Mouse (Mus musculus): ENCODE measurements at regions not wholly inside any gene's neighbourhood (a gene's known extent, or its start where the extent isn't known, plus 50 kb on each side); places are given as distances from the start of the nearest gene placed in this dataset.

GRCm38 (mm10) chr15:36901350-36901749 lies 106.2 kb downstream of the Zfp706 start:
- Histone ChIP-seq H3K4me3 (ENCODE audit: control insufficient read depth, insufficient read depth, low read length) (no peak overlapping the region), H3K27me3 (ENCODE audit: control insufficient read depth, insufficient read depth, low read length) (no peaks in the 10 kb centered on the region), H3K4me1 (replicated peaks; ENCODE audit: control insufficient read depth, insufficient read depth, low read length) (peaks cover 11% of the 10 kb centered on the region), H3K36me3 (ENCODE audit: control insufficient read depth, insufficient read depth, low read length) (no peaks in the 10 kb centered on the region), H3K27ac (ENCODE audit: control insufficient read depth, insufficient read depth, low read length) (no peak overlapping the region)
- 69% methylated on average over 5 of the region's 5 CpGs for WGBS
- no peak for TF ChIP-seq CTCF (IDR thresholded peaks at IDR 0.05; ENCODE audit: borderline replicate concordance, control insufficient read depth, extremely low read depth, insufficient read depth, low read length, poor library complexity)
- TF ChIP-seq POLR2A (IDR thresholded peaks at IDR 0.05; ENCODE audit: control insufficient read depth, extremely low read depth, insufficient read depth, low read length, poor library complexity): no peak
- no peak for DNase-seq

DNA sequence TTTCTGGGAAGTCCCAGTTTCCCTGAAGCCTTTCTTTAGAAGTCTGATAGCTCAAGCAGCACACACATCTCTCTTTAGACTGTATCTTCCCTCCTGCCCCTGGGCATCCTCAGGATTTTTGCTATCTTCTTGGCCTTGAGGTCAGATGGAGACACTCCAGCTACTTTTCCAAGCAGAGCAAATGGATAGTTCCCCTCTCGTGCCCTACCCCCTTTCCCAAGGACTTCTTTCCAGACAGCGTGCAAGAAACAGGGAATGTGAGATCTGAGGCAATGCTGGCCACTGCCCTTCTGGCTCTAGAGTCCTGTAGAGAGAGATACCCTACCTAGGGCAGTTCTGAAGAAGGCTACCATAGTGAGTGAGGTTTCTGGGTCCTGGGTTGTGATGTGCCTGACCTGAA lies 106.6 kb downstream of the Zfp706 start:
- 90% methylated on average over 2 of the region's 2 CpGs for WGBS
- Histone ChIP-seq H3K36me3 (ENCODE audit: control insufficient read depth, insufficient read depth, low read length) (no peaks in the 10 kb centered on the region), H3K27me3 (ENCODE audit: control insufficient read depth, insufficient read depth, low read length) (no peaks in the 10 kb centered on the region), H3K27ac (ENCODE audit: control insufficient read depth, insufficient read depth, low read length) (no peak overlapping the region), H3K4me3 (ENCODE audit: control insufficient read depth, insufficient read depth, low read length) (no peak overlapping the region), H3K4me1 (replicated peaks; ENCODE audit: control insufficient read depth, insufficient read depth, low read length) (peaks cover 11% of the 10 kb centered on the region)
- no peak for TF ChIP-seq POLR2A (IDR thresholded peaks at IDR 0.05; ENCODE audit: control insufficient read depth, extremely low read depth, insufficient read depth, low read length, poor library complexity)
- TF ChIP-seq CTCF (IDR thresholded peaks at IDR 0.05; ENCODE audit: borderline replicate concordance, control insufficient read depth, extremely low read depth, insufficient read depth, low read length, poor library complexity): no peak
- DNase-seq: no peak

DNA sequence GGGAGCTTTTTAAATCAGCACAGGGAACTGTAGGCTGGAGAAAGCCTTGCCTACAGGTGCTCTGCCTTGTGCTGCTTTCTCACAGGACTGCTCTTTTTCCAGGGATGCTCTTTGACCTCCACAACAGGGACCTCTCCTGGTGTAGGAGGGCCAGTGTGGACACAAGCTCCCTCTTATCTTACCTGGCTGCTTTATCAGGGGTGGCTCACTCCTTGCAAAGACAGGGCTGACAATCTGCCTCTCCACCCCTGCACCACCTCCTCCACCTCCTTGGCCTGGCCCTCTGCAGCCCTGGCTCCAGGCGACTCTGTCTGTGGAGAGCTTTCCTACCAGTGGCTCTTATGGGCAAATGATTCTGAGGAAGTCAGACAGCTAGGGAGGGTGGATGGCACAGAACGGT lies 107.7 kb downstream of the Zfp706 start:
- Histone ChIP-seq H3K4me3 (ENCODE audit: control insufficient read depth, insufficient read depth, low read length) (no peak overlapping the region), H3K4me1 (replicated peaks; ENCODE audit: control insufficient read depth, insufficient read depth, low read length) (peaks cover 15% of the 10 kb centered on the region), H3K36me3 (ENCODE audit: control insufficient read depth, insufficient read depth, low read length) (no peaks in the 10 kb centered on the region), H3K27me3 (ENCODE audit: control insufficient read depth, insufficient read depth, low read length) (no peaks in the 10 kb centered on the region), H3K27ac (ENCODE audit: control insufficient read depth, insufficient read depth, low read length) (no peak overlapping the region)
- 91% methylated on average over 2 of the region's 2 CpGs for WGBS
- TF ChIP-seq POLR2A (IDR thresholded peaks at IDR 0.05; ENCODE audit: control insufficient read depth, extremely low read depth, insufficient read depth, low read length, poor library complexity) (no peak), CTCF (IDR thresholded peaks at IDR 0.05; ENCODE audit: borderline replicate concordance, control insufficient read depth, extremely low read depth, insufficient read depth, low read length, poor library complexity) (no peak)
- DNase-seq: no peak

DNA sequence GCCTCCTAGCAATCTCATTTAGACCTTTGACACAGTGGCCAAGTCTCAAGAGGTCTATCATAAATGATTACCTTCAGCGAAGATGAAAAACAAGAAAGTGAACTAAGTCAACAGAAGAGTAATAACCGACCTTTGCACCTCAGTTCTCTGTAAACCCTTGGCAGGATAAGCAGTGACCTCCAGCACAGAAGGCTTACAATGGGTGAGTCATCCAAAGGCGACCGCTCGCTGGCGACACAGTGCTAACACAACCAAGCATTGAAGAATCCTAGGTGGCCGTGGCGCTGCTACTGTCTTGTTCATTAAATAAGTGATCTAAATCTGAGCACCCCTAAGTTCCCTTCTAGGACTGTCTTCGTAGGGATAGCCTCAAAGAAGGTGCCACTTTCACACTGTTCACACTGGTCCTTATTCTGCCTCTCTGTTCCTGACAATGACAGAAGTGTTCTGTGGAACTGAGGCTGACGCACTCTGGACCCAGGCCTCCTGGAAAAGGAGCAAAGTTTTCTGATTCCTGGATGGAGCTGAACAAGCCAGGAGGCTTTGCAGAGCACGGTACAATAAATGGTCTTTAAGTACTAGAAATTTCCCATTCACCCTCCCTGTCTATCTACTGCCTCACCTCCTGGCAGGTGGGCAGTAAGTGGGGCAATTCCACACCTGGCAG lies 108.6 kb downstream of the Zfp706 start:
- H3K4me3 ChIP-seq (ENCODE audit: control insufficient read depth, insufficient read depth, low read length): no peak overlapping the region
- H3K27me3 ChIP-seq (ENCODE audit: control insufficient read depth, insufficient read depth, low read length): no peaks in the 10 kb centered on the region
- H3K27ac ChIP-seq (ENCODE audit: control insufficient read depth, insufficient read depth, low read length): no peak overlapping the region
- peaks cover 15% of the 10 kb centered on the region for H3K4me1 ChIP-seq (replicated peaks; ENCODE audit: control insufficient read depth, insufficient read depth, low read length)
- H3K36me3 ChIP-seq (ENCODE audit: control insufficient read depth, insufficient read depth, low read length): no peaks in the 10 kb centered on the region
- no peak for DNase-seq
- 96% methylated on average over 11 of the region's 11 CpGs for WGBS
- TF ChIP-seq POLR2A (IDR thresholded peaks at IDR 0.05; ENCODE audit: control insufficient read depth, extremely low read depth, insufficient read depth, low read length, poor library complexity) (no peak), CTCF (IDR thresholded peaks at IDR 0.05; ENCODE audit: borderline replicate concordance, control insufficient read depth, extremely low read depth, insufficient read depth, low read length, poor library complexity) (no peak)

GRCm38 (mm10) chr15:36898326-36898725 lies 109.2 kb downstream of the Zfp706 start:
- DNase-seq: no peak
- Histone ChIP-seq H3K36me3 (ENCODE audit: control insufficient read depth, insufficient read depth, low read length) (no peaks in the 10 kb centered on the region), H3K4me1 (replicated peaks; ENCODE audit: control insufficient read depth, insufficient read depth, low read length) (peaks cover 15% of the 10 kb centered on the region), H3K4me3 (ENCODE audit: control insufficient read depth, insufficient read depth, low read length) (no peak overlapping the region), H3K27me3 (ENCODE audit: control insufficient read depth, insufficient read depth, low read length) (no peaks in the 10 kb centered on the region), H3K27ac (ENCODE audit: control insufficient read depth, insufficient read depth, low read length) (no peak overlapping the region)
- TF ChIP-seq CTCF (IDR thresholded peaks at IDR 0.05; ENCODE audit: borderline replicate concordance, control insufficient read depth, extremely low read depth, insufficient read depth, low read length, poor library complexity) (no peak), POLR2A (IDR thresholded peaks at IDR 0.05; ENCODE audit: control insufficient read depth, extremely low read depth, insufficient read depth, low read length, poor library complexity) (no peak)
- WGBS: 95% methylated on average over 6 of the region's 6 CpGs

- Histone ChIP-seq H3K4me1 (replicated peaks; ENCODE audit: control insufficient read depth, insufficient read depth, low read length) (peaks cover 5% of the 10 kb centered on the region), H3K27me3 (ENCODE audit: control insufficient read depth, insufficient read depth, low read length) (no peaks in the 10 kb centered on the region), H3K36me3 (ENCODE audit: control insufficient read depth, insufficient read depth, low read length) (no peaks in the 10 kb centered on the region), H3K27ac (ENCODE audit: control insufficient read depth, insufficient read depth, low read length) (no peak overlapping the region), H3K4me3 (ENCODE audit: control insufficient read depth, insufficient read depth, low read length) (no peak overlapping the region)
- 15% methylated on average over 4 of the region's 4 CpGs for WGBS
- TF ChIP-seq POLR2A (IDR thresholded peaks at IDR 0.05; ENCODE audit: control insufficient read depth, extremely low read depth, insufficient read depth, low read length, poor library complexity) (no peak), CTCF (IDR thresholded peaks at IDR 0.05; ENCODE audit: borderline replicate concordance, control insufficient read depth, extremely low read depth, insufficient read depth, low read length, poor library complexity) (no peak)
- no peak for DNase-seq
These were observed 111.3 kb downstream of the Zfp706 start for GRCm38 (mm10) chr15:36896265-36896664.

DNA sequence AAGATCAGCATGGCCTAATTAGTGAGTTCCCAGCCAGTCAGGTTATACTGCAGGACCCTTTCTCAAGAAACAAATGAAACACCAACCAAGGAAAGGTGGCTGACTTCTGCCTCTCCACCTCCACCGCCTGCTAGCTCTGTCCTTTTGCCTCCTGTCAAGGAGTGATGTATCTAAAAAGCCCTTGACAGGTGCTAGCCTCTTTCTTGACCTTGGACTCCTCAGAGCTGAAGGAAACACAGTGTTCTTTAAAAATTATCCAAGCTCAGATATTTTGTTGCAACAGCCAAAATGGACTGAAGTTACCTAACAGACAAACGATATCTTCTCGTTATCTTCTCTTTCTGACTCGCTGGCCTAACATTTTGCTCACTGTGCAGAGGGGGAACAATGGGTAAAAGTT lies 112.5 kb downstream of the Zfp706 start:
- Histone ChIP-seq H3K27ac (ENCODE audit: control insufficient read depth, insufficient read depth, low read length) (no peak overlapping the region), H3K36me3 (ENCODE audit: control insufficient read depth, insufficient read depth, low read length) (no peaks in the 10 kb centered on the region), H3K4me1 (replicated peaks; ENCODE audit: control insufficient read depth, insufficient read depth, low read length) (peaks cover 4% of the 10 kb centered on the region), H3K27me3 (ENCODE audit: control insufficient read depth, insufficient read depth, low read length) (no peaks in the 10 kb centered on the region), H3K4me3 (ENCODE audit: control insufficient read depth, insufficient read depth, low read length) (no peak overlapping the region)
- no peak for DNase-seq
- no peak for TF ChIP-seq POLR2A (IDR thresholded peaks at IDR 0.05; ENCODE audit: control insufficient read depth, extremely low read depth, insufficient read depth, low read length, poor library complexity)
- TF ChIP-seq CTCF (IDR thresholded peaks at IDR 0.05; ENCODE audit: borderline replicate concordance, control insufficient read depth, extremely low read depth, insufficient read depth, low read length, poor library complexity): no peak
- 90% methylated on average over 4 of the region's 4 CpGs for WGBS

Measured in thymus, adult 2 months (tissue).